Mouse (Mus musculus) megakaryocyte-erythroid progenitor cell, adult 5 weeks (primary cell): ENCODE results near the gene BC025446. TPM values are rescaled to one million over a fixed set of nuclear protein-coding genes. Genes with fewer than 3 reads are reported as not detected.

ENCODE experiments used
- polyA plus RNA-seq: library from polyadenylated mRNA; stranded (reverse); fragments of >175 nt; gene quantifications from 2 replicates; pipeline ENCODE4 v1.2.3, GENCODE M21; 2012

BC025446 gene
- not detected in 2 replicates for polyA plus RNA-seq

DNA sequence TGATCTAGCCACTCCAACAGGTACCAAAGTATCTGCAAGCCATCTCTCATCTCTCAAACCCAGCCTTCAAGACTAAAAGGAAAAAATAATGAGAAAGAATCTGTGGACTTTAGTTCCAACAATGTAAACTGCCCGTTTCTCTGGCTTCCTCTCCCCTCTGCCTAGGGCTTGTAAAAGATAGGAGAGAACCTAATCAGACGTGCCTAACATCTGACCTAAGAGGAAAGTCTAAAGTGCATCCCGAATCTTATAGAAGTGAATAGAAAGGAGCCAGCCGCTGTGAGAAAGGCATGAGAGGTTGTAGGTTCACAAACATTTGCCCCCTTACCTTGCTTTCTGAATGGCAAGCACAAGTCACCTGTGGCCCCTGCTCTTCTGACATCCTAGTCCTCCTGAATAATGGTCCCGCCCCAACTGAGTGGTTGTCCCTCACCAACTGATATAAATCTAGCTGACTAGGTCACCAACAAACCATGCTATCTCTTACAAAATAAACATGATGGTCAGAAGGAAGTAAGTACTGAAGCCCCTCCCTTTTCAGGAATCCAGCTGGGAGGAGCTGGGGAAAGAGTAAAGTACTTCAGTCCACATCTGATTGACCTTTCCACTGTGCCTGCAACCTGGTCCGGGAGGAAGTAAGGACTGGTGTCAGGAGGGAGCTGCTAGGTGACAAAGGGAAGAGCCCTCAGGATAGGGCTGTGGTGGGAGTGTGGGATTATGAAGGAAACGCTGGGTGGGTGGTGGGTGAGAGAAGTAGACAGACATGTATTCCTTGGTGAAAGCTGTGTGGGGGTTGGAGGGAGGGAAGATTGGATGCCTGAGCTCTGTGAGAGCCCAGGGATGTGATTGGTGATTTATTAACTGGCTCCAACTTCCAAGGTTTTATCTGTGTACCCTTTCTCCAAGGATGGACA is at the start of gene BC025446:
Gene BC025446 (plus strand): TSS at position 599 of the 914 bp plus-strand sequence.

DNA sequence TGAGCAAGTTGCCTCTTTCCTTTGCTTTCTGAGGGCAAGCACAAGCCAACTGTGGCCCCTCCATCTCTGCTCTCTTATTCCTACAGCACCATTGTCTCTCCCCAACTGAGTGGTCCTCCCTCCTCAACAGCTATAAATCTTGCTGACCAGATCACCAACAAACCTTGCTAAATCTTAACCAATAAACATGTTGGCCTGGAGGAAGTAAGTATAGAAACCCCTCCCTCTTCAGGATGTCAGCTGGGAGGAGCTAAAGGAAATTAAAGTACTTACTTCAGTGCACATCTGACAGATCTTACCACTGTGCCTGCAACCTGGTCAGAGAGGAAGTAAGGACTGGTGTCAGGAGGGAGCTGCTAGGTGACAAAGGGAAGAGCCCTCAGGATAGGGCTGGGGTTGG is 51.9 kb downstream of the BC025446 start, which contains the start of gene Ly6f:
Gene Ly6f (plus strand): TSS at position 301 of the 400 bp plus-strand sequence.

Other genes with a start within 250 kb of the BC025446 start
- gene Ly6i, start 232.9 kb upstream of the BC025446 start, polyA plus RNA-seq, result 0.54 and 1.4 TPM in 2 replicates
- 0.06 and 1.1 TPM in 2 replicates for gene Ly6a, start 218.3 kb upstream of the BC025446 start, polyA plus RNA-seq
- not detected in 2 replicates for gene Ly6c1, start 167.5 kb upstream of the BC025446 start, polyA plus RNA-seq
- 129 and 344 TPM in 2 replicates for gene Ly6c2, start 104.4 kb upstream of the BC025446 start, polyA plus RNA-seq
- gene Ly6g, start 61.1 kb upstream of the BC025446 start, polyA plus RNA-seq, result 0.12 and 2.7 TPM in 2 replicates
- not detected in 2 replicates for gene Ly6f, start 52.0 kb downstream of the BC025446 start, polyA plus RNA-seq